Mouse (Mus musculus): ENCODE results near the gene Gm20503.

Gene Gm20503

DNA sequence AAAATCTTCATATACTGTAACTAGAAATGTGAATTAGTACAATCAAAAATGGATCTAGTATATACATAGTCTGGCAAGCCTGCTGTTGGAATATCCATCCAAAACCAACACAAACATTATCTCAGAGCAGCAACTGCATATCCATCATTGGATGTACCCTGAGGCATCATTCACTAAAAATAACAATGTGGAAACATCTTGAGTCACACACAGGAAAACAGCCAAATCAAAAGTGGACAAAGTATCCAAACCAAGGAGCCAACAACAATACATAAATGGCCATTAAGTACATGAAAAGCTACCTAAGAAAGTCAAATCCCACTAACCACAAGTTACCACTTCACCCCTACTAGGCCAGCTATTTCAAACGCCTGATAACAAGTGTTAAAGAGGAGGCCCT is 86.4 kb downstream of the Gm20503 start:
- DNase-seq (ENCODE audit: low read depth, low spot score) = no peak
